Mouse (Mus musculus): ENCODE results near the gene Ttbk1.

DNA sequence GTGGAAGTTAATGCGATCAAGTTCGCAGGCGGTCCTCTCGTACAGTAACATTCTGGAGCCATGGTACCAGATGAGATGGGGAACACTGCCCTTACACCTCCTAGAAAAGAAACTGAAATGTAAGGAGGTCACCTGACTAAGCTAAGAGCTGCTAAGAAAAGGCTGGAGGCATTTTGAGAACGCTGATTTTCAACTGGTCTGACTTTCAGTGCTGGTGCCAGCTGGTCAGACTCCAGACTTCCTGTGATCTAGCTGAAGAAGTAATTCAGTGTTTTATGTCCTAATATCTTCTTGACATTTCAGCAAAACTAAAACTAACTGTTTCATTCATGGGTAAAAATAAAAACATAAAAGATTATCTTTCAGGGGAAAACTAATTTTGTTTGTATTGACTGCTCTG is 68.8 kb downstream of the Ttbk1 start:
- TF ChIP-seq RAD21 (IDR thresholded peaks at IDR 0.05; ENCODE audit: low read depth, low read length) (no peak), SMC3 (IDR thresholded peaks at IDR 0.05; ENCODE audit: low read depth, low read length) (no peak), GABPA (IDR thresholded peaks at IDR 0.05; ENCODE audit: low read depth, low read length) (no peak), POLR2A (IDR thresholded peaks at IDR 0.05; ENCODE audit: control insufficient read depth in 1 of 2, insufficient read depth in 1 of 2, low read depth in 1 of 2, low read length in 2 of 2, poor library complexity in 1 of 2) (no peak), HCFC1 (IDR thresholded peaks at IDR 0.05; ENCODE audit: low read depth, low read length) (no peak), MYB (IDR thresholded peaks at IDR 0.05; ENCODE audit: low read depth, low read length) (no peak), SIN3A (IDR thresholded peaks at IDR 0.05; ENCODE audit: low read length) (no peak), CTCF (IDR thresholded peaks at IDR 0.05 in 2 of 3, conservative IDR thresholded peaks at IDR 0.05 in 1 of 3; ENCODE audit: control insufficient read depth in 1 of 3, insufficient read depth in 1 of 3, low read depth in 2 of 3, low read length in 3 of 3, poor library complexity in 1 of 3, severe bottlenecking in 1 of 3) (no peak), GATA1 (IDR thresholded peaks at IDR 0.05; ENCODE audit: low read depth, low read length) (no peak), EP300 (IDR thresholded peaks at IDR 0.05; ENCODE audit: low read depth in 1 of 2, low read length in 2 of 2) (no peak)

All from MEL (cell line).